ENCODE assay signal across 13 mouse cellular contexts in genomic region chr4:99091777-99092176, GRCm38 (mm10).
"Had no signal": no experiment of that assay in that cellular context is flagged by ENCODE, and none has a peak within 500 bp of the region (broad histone marks: within the 10 kb centered on the region; RNA-seq: fewer than 3 reads in every experiment).

No protein-coding gene starts in this region.

- H3K4me2 ChIP-seq: limb, embryonic 15.5 days; liver, embryonic 12.5 days; midbrain, embryonic 12.5 days; neural tube, embryonic 15.5 days had no signal

- DNase-seq: kidney, adult 8-10 months; kidney, postnatal 36 days; lung, postnatal 10 days; spleen, adult 18-20 months; thymus, adult 2 months; thymus, postnatal 25 days had no signal

- H3K9ac ChIP-seq: limb, embryonic 15.5 days; liver, embryonic 12.5 days; midbrain, embryonic 12.5 days; neural tube, embryonic 15.5 days had no signal

- H3K4me3 ChIP-seq: left cerebral cortex, adult 2 months; limb, embryonic 15.5 days; liver, embryonic 12.5 days; midbrain, embryonic 12.5 days; neural tube, embryonic 15.5 days had no signal

- H3K27ac ChIP-seq: kidney, postnatal 0 days; left cerebral cortex, adult 2 months; limb, embryonic 15.5 days; liver, embryonic 12.5 days; midbrain, embryonic 12.5 days; neural tube, embryonic 15.5 days had no signal

- H3K4me1 ChIP-seq: limb, embryonic 15.5 days; midbrain, embryonic 12.5 days; neural tube, embryonic 15.5 days had no signal

- H3K27me3 ChIP-seq: limb, embryonic 15.5 days; liver, embryonic 12.5 days; midbrain, embryonic 12.5 days; neural tube, embryonic 15.5 days had no signal

- H3K9me3 ChIP-seq: limb, embryonic 15.5 days; liver, embryonic 12.5 days; midbrain, embryonic 12.5 days; neural tube, embryonic 15.5 days had no signal

- ATAC-seq: liver, embryonic 12.5 days; midbrain, embryonic 16.5 days had no signal
